Mouse (Mus musculus) layer of hippocampus, adult 11-12 months (tissue): Measurements from ENCODE around the gene Krt7.

Experiments
- DNase-seq: peaks from one replicate; pipeline ENCODE4 v3.0.0; 2022; ENCODE audit warnings: low spot score

Krt7 gene

GRCm38 (mm10) chr15:101440837-101441236 lies 30.0 kb downstream of the Krt7 start:
- peak; percentile 29 for DNase-seq

GRCm38 (mm10) chr15:101446572-101446971 lies 35.7 kb downstream of the Krt7 start:
- DNase-seq: no peak

GRCm38 (mm10) chr15:101447444-101447843 lies 36.6 kb downstream of the Krt7 start, which contains the start of gene Krt88:
Gene Krt88, plus strand, starts transcription at chr15:101447744.
- no peak for DNase-seq

- peak; percentile 86 for DNase-seq
Measured at GRCm38 (mm10) chr15:101453093-101453736, 42.4 kb downstream of the Krt7 start.

- DNase-seq: no peak
Measured at GRCm38 (mm10) chr15:101454774-101455173, 43.9 kb downstream of the Krt7 start.

- no peak for DNase-seq
Measured at GRCm38 (mm10) chr15:101455292-101455691, 44.4 kb downstream of the Krt7 start.

GRCm38 (mm10) chr15:101455891-101456290 lies 45.0 kb downstream of the Krt7 start:
- no peak for DNase-seq

- DNase-seq: no peak
Measured at GRCm38 (mm10) chr15:101458361-101458930, 47.6 kb downstream of the Krt7 start.

- DNase-seq: no peak
Measured at GRCm38 (mm10) chr15:101459283-101459682, 48.4 kb downstream of the Krt7 start.

- no peak for DNase-seq
Measured at GRCm38 (mm10) chr15:101463651-101464050, 52.8 kb downstream of the Krt7 start, which contains the start of gene Krt81. Gene Krt81, minus strand, starts transcription at chr15:101463751.

GRCm38 (mm10) chr15:101469093-101469492 lies 58.2 kb downstream of the Krt7 start:
- DNase-seq: no peak

- DNase-seq: no peak
Measured at GRCm38 (mm10) chr15:101472952-101473528, 62.2 kb downstream of the Krt7 start, which contains the start of gene Krt86. Gene Krt86, plus strand, starts transcription at chr15:101473478.

GRCm38 (mm10) chr15:101479007-101479665 lies 68.3 kb downstream of the Krt7 start:
- peak; percentile 41 for DNase-seq

- DNase-seq: no peak
Measured at GRCm38 (mm10) chr15:101479666-101480060, 68.8 kb downstream of the Krt7 start.
